Mouse (Mus musculus) lung, adult 2 months (tissue): Measurements from ENCODE around the gene Lrmda. TPM values are rescaled to one million over a fixed set of nuclear protein-coding genes. Genes with fewer than 3 reads are reported as not detected.

Experiments used
- DNase-seq: peaks from one replicate; pipeline ENCODE4 v3.0.0; 2022
- H3K4me1 ChIP-seq: fragments of 200-500 bp; 2 replicates; pipeline ENCODE4 v1.6.1; 2011; ENCODE audit warnings: low read length; ENCODE audit not compliant: control insufficient read depth, insufficient read depth
- H3K4me3 ChIP-seq: fragments of 200-500 bp; replicated peaks from 2 replicates; pipeline ENCODE3; 2011; ENCODE audit warnings: low read depth, mild to moderate bottlenecking, control low read depth, low read length; ENCODE audit errors: extremely low read depth
- CTCF ChIP-seq: fragments of 200-500 bp; IDR thresholded peaks from 2 replicates; pipeline ENCODE4 v1.5.1; 2011; ENCODE audit warnings: mild to moderate bottlenecking, low read length, control low read depth; ENCODE audit not compliant: insufficient read depth
- POLR2A ChIP-seq: fragments of 200-500 bp; IDR thresholded peaks from 2 replicates; pipeline ENCODE4 v1.6.1; 2011; ENCODE audit warnings: low read depth, mild to moderate bottlenecking, control low read depth, low read length, borderline replicate concordance; ENCODE audit errors: extremely low read depth
- WGBS: fragments of 180-500 bp; shearing (Covaris S2); methylation state at CpG from one replicate; pipeline ENCODE4 v1.1.7; 2018; 5-methylcytosine and 5-hydroxymethylcytosine counted together
- polyA plus RNA-seq: library from polyadenylated mRNA; depleted of rRNA; stranded (reverse); fragments of >200 nt; gene quantifications from 2 replicates; pipeline ENCODE4 v1.2.3, GENCODE M21; 2012

Gene Lrmda
- polyA plus RNA-seq, 1 experiment = 1.8 TPM

- Histone ChIP-seq H3K4me3 (no peak overlapping the region), H3K4me1 (peaks cover 11% of the 10 kb centered on the region)
- TF ChIP-seq POLR2A (no peak), CTCF (no peak)
- WGBS = 51% methylated on average over 9 of the region's 9 CpGs
- peak; percentile 10 for DNase-seq
Measured at GRCm38 (mm10) chr14:22269812-22270211, 250.3 kb downstream of the Lrmda start.

DNA sequence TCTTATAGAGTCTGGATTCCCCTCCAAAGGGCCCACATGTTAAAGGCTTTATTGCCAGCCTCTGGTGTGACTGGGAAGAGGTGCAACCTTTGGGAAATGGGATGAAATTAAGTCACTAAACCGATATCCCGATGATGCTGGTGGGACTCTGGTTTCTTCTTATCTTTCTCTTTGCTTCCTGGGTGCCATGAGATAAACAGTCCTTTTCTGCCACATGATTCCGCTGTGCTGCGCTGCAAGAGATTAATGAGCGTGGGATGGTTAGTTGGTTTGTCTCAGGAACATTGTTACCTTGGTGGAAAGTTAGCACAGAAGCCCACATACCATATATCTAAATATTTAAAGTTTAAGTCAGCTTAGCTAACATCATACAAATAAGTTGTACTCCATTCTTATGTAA, 258.5 kb downstream of the Lrmda start:
- TF ChIP-seq POLR2A (no peak), CTCF (no peak)
- Histone ChIP-seq H3K4me3 (no peak overlapping the region), H3K4me1 (no peaks in the 10 kb centered on the region)
- WGBS = 93% methylated on average over 5 of the region's 5 CpGs
- DNase-seq = no peak

DNA sequence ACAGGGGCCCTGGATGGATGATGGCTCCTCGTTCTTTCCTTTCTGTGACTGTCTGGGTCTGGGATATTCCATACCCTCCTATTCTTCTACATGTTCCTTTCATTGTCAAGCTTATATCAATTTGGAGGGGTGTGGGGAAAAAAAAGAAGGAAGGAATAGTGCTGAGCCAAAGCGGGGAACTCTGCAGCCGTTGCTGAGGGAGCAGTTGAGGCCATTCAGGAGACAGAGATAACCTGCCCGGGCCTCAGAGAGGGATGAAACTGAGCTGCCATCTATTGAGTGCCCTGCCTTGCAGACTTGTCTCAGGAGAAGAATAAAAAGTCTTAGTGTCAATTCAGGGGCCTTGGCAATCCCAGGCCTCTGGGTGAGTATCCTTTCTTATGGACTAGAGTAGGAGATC, 260.1 kb downstream of the Lrmda start:
- no peak for DNase-seq
- H3K4me3 ChIP-seq = no peak overlapping the region
- no peak for TF ChIP-seq POLR2A
- no peak for TF ChIP-seq CTCF
- H3K4me1 ChIP-seq = no peaks in the 10 kb centered on the region
- 96% methylated on average over 4 of the region's 4 CpGs for WGBS

DNA sequence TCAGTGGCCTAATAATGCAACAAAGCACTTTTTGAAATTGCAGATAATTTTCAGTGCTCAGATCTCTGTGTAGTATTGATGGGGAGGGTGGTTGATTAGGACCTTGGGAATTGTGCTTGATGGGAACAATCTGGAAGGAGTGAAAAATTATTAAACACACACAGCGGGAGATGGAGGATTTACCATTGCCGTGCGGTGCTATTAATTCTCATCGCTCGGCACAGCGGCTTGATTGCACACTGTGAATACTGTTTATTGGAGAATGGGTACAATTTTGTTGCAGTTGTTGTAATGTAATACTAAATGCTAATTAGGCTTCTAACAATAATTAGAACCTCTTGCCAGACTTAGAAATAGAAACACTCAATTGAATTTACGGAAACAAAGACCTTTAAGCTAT, 262.1 kb downstream of the Lrmda start:
- no peak for DNase-seq
- TF ChIP-seq CTCF (no peak), POLR2A (no peak)
- H3K4me3 ChIP-seq = no peak overlapping the region
- 95% methylated on average over 7 of the region's 7 CpGs for WGBS
- no peaks in the 10 kb centered on the region for H3K4me1 ChIP-seq

DNA sequence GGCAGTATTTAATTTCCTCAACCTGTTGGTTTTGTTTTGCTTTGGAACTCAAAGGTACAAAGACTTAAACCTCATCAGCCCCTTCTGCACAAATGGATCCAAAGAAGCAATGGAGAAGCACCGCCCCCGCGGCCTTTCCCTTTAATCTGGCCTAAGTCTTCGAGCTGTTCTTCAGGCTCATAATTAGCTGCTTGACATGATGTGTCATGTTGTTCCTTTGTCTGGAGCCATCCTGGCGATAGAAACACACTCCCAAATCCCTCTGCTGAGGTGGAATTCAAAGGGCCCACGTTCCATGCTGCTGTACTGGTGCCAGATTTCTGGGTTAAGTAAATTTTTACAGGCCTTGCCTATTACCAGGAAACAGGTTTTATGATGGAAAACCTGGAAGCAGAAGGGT, 263.3 kb downstream of the Lrmda start:
- DNase-seq = no peak
- Histone ChIP-seq H3K4me1 (0 out of 2 replicates have a peak, but pooled peaks cover 1% of the 10 kb centered on the region), H3K4me3 (no peak overlapping the region)
- TF ChIP-seq CTCF (no peak), POLR2A (no peak)
- 83% methylated on average over 6 of the region's 6 CpGs for WGBS

- TF ChIP-seq CTCF = peak; percentile 59
- no peak for TF ChIP-seq POLR2A
Measured at GRCm38 (mm10) chr14:22283722-22284121, 264.2 kb downstream of the Lrmda start.

GRCm38 (mm10) chr14:22284823-22285517, 265.5 kb downstream of the Lrmda start:
- TF ChIP-seq CTCF (no peak), POLR2A (no peak)
- H3K4me3 ChIP-seq = no peak overlapping the region
- WGBS = 92% methylated on average over 15 of the region's 15 CpGs

More at GRCm38 (mm10) chr14:22283722-22284121, 264.2 kb downstream of the Lrmda start:
- H3K4me3 ChIP-seq = no peak overlapping the region
- H3K4me1 ChIP-seq = 0 out of 2 replicates have a peak, but pooled peaks cover 2% of the 10 kb centered on the region
- no peak for DNase-seq
- 97% methylated on average over 2 of the region's 2 CpGs for WGBS

DNA sequence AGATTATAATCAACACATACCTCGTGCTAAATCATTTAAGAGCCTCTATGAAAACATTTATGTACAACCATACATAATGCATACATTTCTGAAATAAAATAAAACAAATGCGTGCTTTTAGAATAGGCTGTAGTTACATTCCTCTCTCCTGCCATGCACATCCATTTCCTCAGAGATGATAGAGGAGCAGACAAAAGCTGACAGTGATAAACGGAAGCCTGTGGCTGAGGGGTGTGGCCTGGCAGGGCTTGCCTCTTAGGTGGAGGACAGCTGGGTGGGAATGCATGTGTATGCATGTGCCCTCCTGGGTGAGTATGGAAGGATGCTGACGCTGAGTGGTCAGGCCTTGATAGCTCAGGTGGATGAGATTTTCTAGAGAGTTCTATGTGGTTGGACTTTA, 266.3 kb downstream of the Lrmda start:
- no peak overlapping the region for H3K4me3 ChIP-seq
- TF ChIP-seq POLR2A = no peak

More at GRCm38 (mm10) chr14:22284823-22285517, 265.5 kb downstream of the Lrmda start:
- H3K4me1 ChIP-seq = 0 out of 2 replicates have a peak, but pooled peaks cover 2% of the 10 kb centered on the region
- DNase-seq = no peak

DNA sequence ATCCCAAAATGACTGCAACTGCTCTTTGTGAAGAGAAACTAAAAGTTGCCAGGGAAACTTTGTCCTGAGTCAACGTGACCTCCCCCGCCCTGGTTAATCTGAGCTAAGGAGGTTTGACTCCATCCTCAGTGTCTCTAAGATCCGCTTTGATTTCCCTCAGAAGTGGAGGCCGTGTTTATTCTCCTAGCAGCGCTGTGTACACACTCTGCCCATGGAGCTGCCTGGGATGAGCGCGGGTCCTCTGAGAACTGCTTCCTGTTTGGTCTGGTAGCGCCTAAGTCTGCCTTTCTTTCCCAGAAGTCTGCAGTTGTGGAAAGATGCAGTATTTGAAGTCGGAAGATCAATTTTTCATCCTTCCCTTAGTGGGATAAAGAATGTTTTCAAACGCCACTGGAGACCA, 268.7 kb downstream of the Lrmda start:
- H3K4me3 ChIP-seq = no peak overlapping the region
- 24% methylated on average over 10 of the region's 10 CpGs for WGBS
- no peak for TF ChIP-seq POLR2A
- TF ChIP-seq CTCF = no peak
- no peak for DNase-seq
- H3K4me1 ChIP-seq = peaks cover 2% of the 10 kb centered on the region; the same call in 1 of the 2 replicates

More for the DNA sequence above, 266.3 kb downstream of the Lrmda start:
- 57% methylated on average over 4 of the region's 4 CpGs for WGBS
- 0 out of 2 replicates have a peak, but pooled peaks cover 2% of the 10 kb centered on the region for H3K4me1 ChIP-seq
- no peak for DNase-seq

- no peak overlapping the region for H3K4me3 ChIP-seq
- peaks cover 2% of the 10 kb centered on the region; the same call in 1 of the 2 replicates for H3K4me1 ChIP-seq
- no peak for DNase-seq
- TF ChIP-seq CTCF (no peak), POLR2A (no peak)
- WGBS = 83% methylated on average over 15 of the region's 15 CpGs
Measured at GRCm38 (mm10) chr14:22289380-22289922, 269.9 kb downstream of the Lrmda start.
